Mouse (Mus musculus): ENCODE measurements around the gene Ank. TPM values are rescaled to one million over a fixed set of nuclear protein-coding genes. Genes with fewer than 3 reads are reported as not detected.

Gene Ank
- polyA plus RNA-seq, 1 experiment from 2014 or later, result 10.3 TPM

DNA sequence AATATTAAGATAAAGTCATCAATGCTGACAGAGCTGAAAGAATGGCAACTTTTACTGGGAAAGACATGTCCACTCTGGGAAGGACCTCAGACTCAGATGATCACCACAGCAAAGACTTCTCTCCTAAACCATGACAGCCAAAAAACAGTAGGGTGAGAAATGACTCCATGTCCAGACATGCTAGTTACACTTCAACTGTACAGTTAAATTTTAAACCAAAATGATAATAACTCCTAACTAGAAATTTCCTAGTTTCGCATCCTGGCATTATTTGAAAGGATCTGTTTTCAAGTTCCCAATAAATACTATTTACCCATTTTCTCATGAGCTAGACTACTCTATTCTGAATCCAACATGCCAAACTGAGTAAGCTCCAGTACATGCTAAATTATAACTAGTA lies 159.8 kb downstream of the Ank start:
- H3K4me1 ChIP-seq, result peaks cover 31% of the 10 kb centered on the region
- no peak overlapping the region for H3K27ac ChIP-seq
- no peak for ATAC-seq (ENCODE audit: low FRiP score)
- H3K27me3 ChIP-seq, result no peaks in the 10 kb centered on the region
- 89% methylated on average over 1 of the region's 1 CpGs for WGBS
- peaks cover 20% of the 10 kb centered on the region for H3K36me3 ChIP-seq (replicated peaks)
- H3K4me2 ChIP-seq, result no peak overlapping the region
- H3K9me3 ChIP-seq, result no peaks in the 10 kb centered on the region
- H3K4me3 ChIP-seq (replicated peaks), result no peak overlapping the region
- H3K9ac ChIP-seq, result no peak overlapping the region

- WGBS, result 90% methylated on average over 9 of the region's 9 CpGs
These were observed 161.3 kb downstream of the Ank start for GRCm38 (mm10) chr15:27627794-27628193.

DNA sequence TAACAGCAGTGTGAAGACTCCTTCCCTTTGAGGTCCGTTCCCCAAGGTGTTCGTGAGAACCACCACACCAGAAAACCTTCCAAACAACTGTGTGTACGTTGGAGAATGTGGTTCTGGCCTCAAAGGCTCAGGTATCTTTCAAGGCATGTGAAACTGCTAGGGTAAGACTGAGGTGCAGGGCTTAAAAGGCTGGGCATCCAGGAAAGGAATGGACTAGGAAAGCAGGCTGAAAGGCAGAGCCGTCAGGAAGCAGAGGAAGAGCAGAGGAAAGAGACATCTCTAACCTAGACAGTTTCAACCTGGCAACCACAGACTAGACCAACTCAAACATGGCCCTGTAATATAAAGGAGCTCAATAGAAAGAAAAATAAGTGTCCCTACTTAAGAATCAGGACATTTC lies 162.6 kb downstream of the Ank start:
- no peaks in the 10 kb centered on the region for H3K27me3 ChIP-seq
- peaks cover 11% of the 10 kb centered on the region for H3K36me3 ChIP-seq (replicated peaks)
- no peak overlapping the region for H3K9ac ChIP-seq
- peaks cover 31% of the 10 kb centered on the region for H3K4me1 ChIP-seq
- ATAC-seq (ENCODE audit: low FRiP score), result no peak
- H3K9me3 ChIP-seq, result no peaks in the 10 kb centered on the region
- peak overlapping the region; percentile 73 for H3K4me3 ChIP-seq (replicated peaks)
- no peak overlapping the region for H3K27ac ChIP-seq
- WGBS, result 67% methylated on average over 4 of the region's 4 CpGs
- H3K4me2 ChIP-seq, result peak overlapping the region; percentile 85

More at GRCm38 (mm10) chr15:27627794-27628193, 161.3 kb downstream of the Ank start:
- peaks cover 31% of the 10 kb centered on the region for H3K4me1 ChIP-seq
- no peak overlapping the region for H3K4me2 ChIP-seq
- no peak overlapping the region for H3K9ac ChIP-seq
- peaks cover 14% of the 10 kb centered on the region for H3K36me3 ChIP-seq (replicated peaks)
- no peaks in the 10 kb centered on the region for H3K9me3 ChIP-seq
- ATAC-seq (ENCODE audit: low FRiP score), result no peak
- no peak overlapping the region for H3K4me3 ChIP-seq (replicated peaks)
- no peaks in the 10 kb centered on the region for H3K27me3 ChIP-seq
- no peak overlapping the region for H3K27ac ChIP-seq

- no peaks in the 10 kb centered on the region for H3K9me3 ChIP-seq
- no peak; the same call in 1 of the 2 replicates for ATAC-seq (ENCODE audit: low FRiP score)
- 1% methylated on average over 53 of the region's 53 CpGs for WGBS
- peaks cover 11% of the 10 kb centered on the region for H3K36me3 ChIP-seq (replicated peaks)
- peaks cover 31% of the 10 kb centered on the region for H3K4me1 ChIP-seq
- H3K4me3 ChIP-seq (replicated peaks), result peak overlapping the region; percentile 73
- H3K9ac ChIP-seq, result peak overlapping the region; percentile 78
- H3K27ac ChIP-seq, result peak overlapping the region; percentile 1; the same call in 1 of the 2 replicates
- peak overlapping the region; percentile 85 for H3K4me2 ChIP-seq
- no peaks in the 10 kb centered on the region for H3K27me3 ChIP-seq
These were observed 163.5 kb downstream of the Ank start for GRCm38 (mm10) chr15:27629800-27630600.

- Histone ChIP-seq H3K27me3 (no peaks in the 10 kb centered on the region), H3K9me3 (no peaks in the 10 kb centered on the region), H3K4me2 (peak within 1 kb of the TSS; percentile 85), H3K4me3 (replicated peaks) (peak within 1 kb of the TSS; percentile 73), H3K36me3 (replicated peaks) (peaks cover 7% of the 10 kb centered on the region), H3K9ac (peak within 1 kb of the TSS; percentile 78), H3K4me1 (peaks cover 31% of the 10 kb centered on the region), H3K27ac (peak within 1 kb of the TSS; percentile 63; the same call in 1 of the 2 replicates)
- WGBS, result 6% methylated on average over 56 of the region's 56 CpGs
- ATAC-seq (ENCODE audit: low FRiP score), result peak; percentile 99
These were observed 164.3 kb downstream of the Ank start, which contains the start of gene Otulin for GRCm38 (mm10) chr15:27630601-27631383. Gene Otulin, minus strand, starts transcription at chr15:27630693.

DNA sequence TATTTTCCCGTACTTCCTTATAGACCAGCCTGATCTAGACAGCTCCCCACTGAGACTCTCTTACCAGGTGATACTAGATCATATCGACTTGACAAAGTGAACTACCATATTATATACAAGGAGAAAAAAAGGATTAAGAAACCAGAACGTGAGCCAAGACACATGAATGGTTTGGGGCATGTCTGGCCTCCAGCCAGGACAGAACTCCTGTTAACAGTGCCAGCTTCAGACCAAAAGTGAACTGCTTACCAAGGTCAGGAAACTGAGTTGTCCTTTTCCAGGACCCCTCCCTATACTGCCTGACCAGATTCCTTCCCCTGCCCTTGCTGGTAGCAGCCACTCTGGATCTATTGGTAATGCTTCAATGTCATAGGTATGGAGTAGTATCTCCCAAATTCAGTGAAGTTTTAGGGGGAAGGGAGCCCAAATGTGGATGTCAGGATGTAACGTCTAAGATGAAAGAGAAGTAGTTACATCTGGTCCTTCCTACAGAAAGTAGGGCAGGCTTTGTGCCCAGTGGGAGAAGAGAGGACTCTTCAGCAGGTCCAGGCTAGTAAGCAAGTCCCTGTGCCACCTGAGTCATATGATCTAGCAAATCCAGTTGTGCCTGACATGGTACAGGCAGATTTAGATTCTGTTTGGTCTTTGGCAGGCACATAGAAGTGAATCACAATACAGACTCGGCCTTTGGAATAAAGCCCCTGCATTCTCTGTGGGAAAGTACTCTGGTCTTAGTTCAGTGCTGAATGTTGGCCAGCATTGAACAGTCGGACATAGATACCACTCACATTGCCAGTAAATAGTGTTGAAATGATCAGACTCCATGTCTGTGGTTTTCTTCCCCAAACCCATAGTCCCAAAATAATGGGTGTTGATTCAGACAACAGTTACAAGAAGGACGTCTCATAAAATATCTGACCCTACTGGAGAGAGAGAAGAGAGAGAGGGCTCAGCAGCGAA lies 167.7 kb downstream of the Ank start:
- Histone ChIP-seq H3K4me1 (peaks cover 13% of the 10 kb centered on the region), H3K4me2 (no peak overlapping the region), H3K36me3 (replicated peaks) (no peaks in the 10 kb centered on the region), H3K9ac (no peak overlapping the region), H3K27ac (no peak overlapping the region), H3K4me3 (replicated peaks) (no peak overlapping the region), H3K27me3 (no peaks in the 10 kb centered on the region), H3K9me3 (no peaks in the 10 kb centered on the region)
- no peak for ATAC-seq (ENCODE audit: low FRiP score)
- WGBS, result 79% methylated on average over 8 of the region's 8 CpGs

GRCm38 (mm10) chr15:27641171-27641570 lies 174.7 kb downstream of the Ank start:
- Histone ChIP-seq H3K36me3 (replicated peaks) (no peaks in the 10 kb centered on the region), H3K27ac (no peak overlapping the region), H3K4me1 (no peaks in the 10 kb centered on the region), H3K9me3 (no peaks in the 10 kb centered on the region), H3K4me2 (no peak overlapping the region), H3K9ac (no peak overlapping the region), H3K27me3 (no peaks in the 10 kb centered on the region), H3K4me3 (replicated peaks) (no peak overlapping the region)
- no peak for ATAC-seq (ENCODE audit: low FRiP score)
- 78% methylated on average over 12 of the region's 12 CpGs for WGBS

GRCm38 (mm10) chr15:27642895-27643294 lies 176.4 kb downstream of the Ank start:
- H3K27ac ChIP-seq, result no peak overlapping the region
- no peak overlapping the region for H3K9ac ChIP-seq
- no peak overlapping the region for H3K4me3 ChIP-seq (replicated peaks)
- H3K4me1 ChIP-seq, result no peaks in the 10 kb centered on the region
- ATAC-seq (ENCODE audit: low FRiP score), result no peak
- no peak overlapping the region for H3K4me2 ChIP-seq
- no peaks in the 10 kb centered on the region for H3K27me3 ChIP-seq
- 92% methylated on average over 3 of the region's 3 CpGs for WGBS
- no peaks in the 10 kb centered on the region for H3K9me3 ChIP-seq
- H3K36me3 ChIP-seq (replicated peaks), result no peaks in the 10 kb centered on the region

Small RNAs within 50 kb of the gene (microRNA-seq; reads per million reads assigned to microRNA genes)
- gene Mir7117, result not detected

Other genes with a start within 250 kb of the Ank start
- gene Otulin, start 164.0 kb downstream of the Ank start, polyA plus RNA-seq (2016; fragmentation: Nextera tagmentation; extraction: Ambion mirVana), result 32.5 and 32.7 TPM in 2 replicates
- gene Otulinl, start 214.9 kb downstream of the Ank start, polyA plus RNA-seq (2016; fragmentation: Nextera tagmentation; extraction: Ambion mirVana), result 5.8 and 6.5 TPM in 2 replicates